8 mouse cellular contexts compared by ENCODE assay signal in genomic region chr16:44331995-44332860, GRCm38 (mm10). TPM values are rescaled to one million over a fixed set of nuclear protein-coding genes. Genes with fewer than 3 reads are reported as not detected.
DNase-seq lines count a peak whose midpoint lies in the region; ATAC-seq and TF ChIP-seq lines count a peak whose summit lies in the region.

No protein-coding gene starts in this region.

- H3K27ac ChIP-seq in heart, embryonic 15.5 days = no peak overlapping the region
- H3K27ac ChIP-seq in layer of hippocampus, adult 2 months = peak overlapping the region; percentile 98
- no peak overlapping the region for H3K27ac ChIP-seq in macrophage

- TF ChIP-seq CTCF in layer of hippocampus, adult 2 months (conservative IDR thresholded peaks at IDR 0.05) = no peak; the same call in 1 of the 2 replicates

- peak; percentile 27; the same call in 1 of the 2 replicates for ATAC-seq in heart, embryonic 15.5 days (replicated peaks; ENCODE audit: insufficient number of reproducible peaks, insufficient read depth, low FRiP score, low read depth)

- peak; percentile 39 to 72 for DNase-seq in adrenal gland, adult (ENCODE audit: inconsistent age in 2 of 2, low spot score in 1 of 2)
- DNase-seq in adrenal gland, adult 8-10 months = no peak
- peak; percentile 32 for DNase-seq in Muller cell, postnatal 12 days (ENCODE audit: inconsistent ontology term)
- DNase-seq in embryo, embryonic 10 days (ENCODE audit: low spot score) = peak; percentile 42
- DNase-seq in layer of hippocampus, adult 2 months (ENCODE audit: low spot score in 2 of 2) = no peak
- DNase-seq in right cerebral cortex, postnatal 25 days = peak; percentile 58

- peaks cover 16% of the 10 kb centered on the region for H3K4me1 ChIP-seq in heart, embryonic 15.5 days (replicated peaks)

- H3K27me3 ChIP-seq in heart, embryonic 15.5 days = peaks cover 20% of the 10 kb centered on the region

- no peaks in the 10 kb centered on the region for H3K79me2 ChIP-seq in macrophage (ENCODE audit: inconsistent target)

- H3K9me3 ChIP-seq in heart, embryonic 15.5 days (replicated peaks) = no peaks in the 10 kb centered on the region

- H3K4me2 ChIP-seq in heart, embryonic 15.5 days = peak overlapping the region; percentile 99

- H3K36me3 ChIP-seq in heart, embryonic 15.5 days = no peaks in the 10 kb centered on the region
- no peaks in the 10 kb centered on the region for H3K36me3 ChIP-seq in macrophage (ENCODE audit: inconsistent target)

- WGBS in heart, embryonic 15.5 days = under 1% methylated on average over 60 of the region's 60 CpGs
- WGBS in macrophage (ENCODE audit: missing documents) = 4% methylated on average over 57 of the region's 60 CpGs

- H3K9ac ChIP-seq in heart, embryonic 15.5 days = peak overlapping the region; percentile 53

- peak overlapping the region; percentile 61 for H3K4me3 ChIP-seq in heart, embryonic 15.5 days
- peak overlapping the region; percentile 81 for H3K4me3 ChIP-seq in layer of hippocampus, adult 2 months
- peak overlapping the region; percentile 26 for H3K4me3 ChIP-seq in macrophage (ENCODE audit: inconsistent target)

RNA-seq across cellular contexts. Expression of gene Sidt1, which starts 0.8 kb away (rescaled TPM):
- 10 to 100 TPM in 3 of 4 experiments, 1 to 10 TPM in 1; 7.8 to 18.1 (median 13.3) TPM for total RNA-seq in adrenal gland, adult 8-10 months (2022)
- 0.11 and 0.57 TPM in 2 replicates for polyA plus RNA-seq in heart, embryonic 15.5 days (2015; fragmentation: Nextera tagmentation; extraction: Ambion mirVana)
- 10 to 100 TPM; 43.5 to 45.0 TPM for total RNA-seq in layer of hippocampus, adult 2 months (2021)
- not detected for total RNA-seq in macrophage (2018; cell fraction: chromatin; rRNA removed)
- under 1 TPM in 1 of 26 experiments, not detected in 25; 0.04 TPM for total RNA-seq in macrophage (2018; cell fraction: cytosol; rRNA removed)
- not detected for total RNA-seq in macrophage (2018; cell fraction: nucleus; rRNA removed)
- polyA plus RNA-seq in macrophage (2018) = not detected in 3 replicates

RNA-seq across cellular contexts. Expression of gene Spice1, which starts 14.7 kb away (rescaled TPM):
- 10 to 100 TPM; 21.4 to 31.3 (median 23.5) TPM for total RNA-seq in adrenal gland, adult 8-10 months (2022)
- 16.5 and 16.7 TPM in 2 replicates for polyA plus RNA-seq in heart, embryonic 15.5 days (2015; fragmentation: Nextera tagmentation; extraction: Ambion mirVana)
- 10 to 100 TPM; 20.6 to 23.3 TPM for total RNA-seq in layer of hippocampus, adult 2 months (2021)
- total RNA-seq in macrophage (2018; cell fraction: chromatin; rRNA removed) = 10 to 100 TPM in 21 of 26 experiments, 1 to 10 TPM in 5; 6.0 to 44.5 (median 17.9) TPM
- 1 to 10 TPM; 1.7 to 8.2 (median 3.7) TPM for total RNA-seq in macrophage (2018; cell fraction: cytosol; rRNA removed)
- total RNA-seq in macrophage (2018; cell fraction: nucleus; rRNA removed) = 10 to 100 TPM in 10 of 26 experiments, 1 to 10 TPM in 16; 2.5 to 31.8 (median 8.5) TPM
- polyA plus RNA-seq in macrophage (2018) = 4.5 to 7.6 TPM (median 4.9 TPM) in 3 replicates

Comparison
In these comparisons a context has a peak if more than half of its experiments do, and no peak if none do; other contexts are left out.
1. DNase-seq: peak in adrenal gland, adult (2 of 2), Muller cell, postnatal 12 days (single experiment), embryo, embryonic 10 days (single experiment) and right cerebral cortex, postnatal 25 days (single experiment); none in adrenal gland, adult 8-10 months (single experiment) and layer of hippocampus, adult 2 months (0 of 2).
2. H3K4me3 ChIP-seq: peak in every context shown above with its lines; median percentile 81 in layer of hippocampus, adult 2 months; 61 in heart, embryonic 15.5 days; 26 in macrophage.